Mouse (Mus musculus): ENCODE data around the gene Cyp2b10.
"Not testable (repeated sequence)": the region's sequence is repeated elsewhere in the genome, so short reads cannot be mapped to it uniquely, and the experiment has no call there.

The Cyp2b10 gene

DNA sequence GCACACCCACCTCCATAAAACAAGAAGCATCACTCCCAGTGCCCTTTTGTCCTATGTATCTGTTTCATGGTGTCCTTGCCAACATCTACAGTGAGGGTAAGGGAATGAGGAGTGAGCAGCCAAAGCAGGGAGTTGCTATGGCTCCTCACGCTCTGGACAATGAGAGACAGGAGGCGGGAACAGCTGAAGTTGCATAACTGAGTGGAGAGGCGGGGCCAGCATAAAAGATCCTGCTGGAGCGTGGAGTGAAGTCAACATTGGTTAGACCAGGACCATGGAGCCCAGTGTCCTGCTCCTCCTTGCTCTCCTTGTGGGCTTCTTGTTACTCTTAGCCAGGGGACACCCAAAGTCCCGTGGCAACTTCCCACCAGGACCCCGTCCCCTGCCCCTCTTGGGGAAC lies at the start of gene Cyp2b10:
Cyp2b10 (plus strand) TSS at position 210 of the 400 bp plus-strand sequence.
- DNase-seq (ENCODE audit: low spot score in 2 of 2) = no peak

DNA sequence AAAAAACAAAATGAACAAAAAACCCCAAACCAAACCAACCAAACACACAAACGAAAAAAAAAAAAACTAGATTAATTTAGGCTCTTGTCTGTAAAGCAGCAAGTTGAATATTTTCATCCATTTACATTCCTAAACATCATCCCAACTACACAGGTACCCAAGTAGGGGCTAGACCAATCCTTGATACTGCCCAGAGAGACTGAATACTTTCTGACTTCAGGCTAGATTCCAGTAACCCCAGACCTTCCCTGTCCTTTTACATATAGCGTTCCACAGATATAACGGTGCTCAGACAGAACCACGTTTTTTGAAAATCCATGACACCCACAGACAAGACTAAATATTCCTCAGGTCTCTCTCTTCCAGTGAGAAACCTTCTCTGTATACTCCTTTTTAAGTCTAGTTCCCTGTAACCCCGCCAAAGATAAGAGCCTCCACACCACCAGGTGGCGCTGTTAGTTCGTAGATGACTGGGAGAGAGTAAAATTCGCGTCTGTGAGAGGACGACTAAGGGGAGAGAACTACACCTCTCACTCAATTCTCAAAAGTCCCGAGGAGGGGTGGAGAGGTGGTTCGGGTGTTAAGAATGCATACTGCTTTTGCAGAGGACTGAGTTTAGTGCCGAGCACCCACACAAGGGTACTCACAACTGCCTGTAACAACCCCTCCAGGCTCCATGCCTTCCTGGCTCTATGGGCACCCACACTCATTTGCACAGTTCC lies 49.5 kb upstream of the Cyp2b10 start:
- peak; percentile 78 to 92 for DNase-seq (ENCODE audit: low spot score in 2 of 2)

DNA sequence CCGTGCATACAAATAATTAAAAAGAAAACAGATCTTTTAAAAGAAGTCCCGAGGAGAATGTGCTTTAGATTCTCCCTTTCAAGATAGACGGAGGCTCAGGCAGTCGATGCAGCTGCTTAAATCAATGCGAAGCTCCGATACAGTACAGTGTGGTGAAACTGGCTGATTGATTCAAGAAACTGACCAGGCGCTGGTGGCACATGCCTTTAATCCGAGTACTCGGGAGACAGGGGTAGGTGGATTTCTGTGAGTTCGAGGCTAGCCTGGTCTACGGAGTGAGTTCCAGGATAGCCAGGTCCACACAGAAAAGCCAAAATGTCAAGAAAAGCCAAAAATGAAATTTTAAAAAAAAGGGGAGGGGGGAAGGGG lies 49.0 kb upstream of the Cyp2b10 start:
- no peak for DNase-seq (ENCODE audit: low spot score in 2 of 2)

DNA sequence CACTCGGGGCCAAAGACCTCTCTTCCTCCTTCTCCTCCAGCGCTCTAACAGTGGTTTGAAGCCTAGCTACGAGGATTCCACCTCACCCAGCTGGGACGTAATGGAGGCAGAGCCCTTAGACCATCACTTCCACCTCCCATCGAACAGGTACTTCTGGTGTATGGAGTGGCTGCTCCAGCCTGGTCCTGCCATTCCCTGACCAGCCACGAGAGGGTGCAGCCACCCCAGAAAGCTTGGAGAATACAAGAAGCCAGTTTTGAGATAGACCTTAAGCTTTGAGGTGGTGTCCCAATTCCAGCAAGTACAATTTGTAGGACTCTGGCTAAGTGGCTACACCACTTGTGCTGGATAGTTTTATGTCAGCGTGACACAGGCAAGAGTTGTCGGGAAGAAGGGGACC lies 42.3 kb upstream of the Cyp2b10 start:
- DNase-seq (ENCODE audit: low spot score in 2 of 2) = peak; percentile 25 to 58

DNA sequence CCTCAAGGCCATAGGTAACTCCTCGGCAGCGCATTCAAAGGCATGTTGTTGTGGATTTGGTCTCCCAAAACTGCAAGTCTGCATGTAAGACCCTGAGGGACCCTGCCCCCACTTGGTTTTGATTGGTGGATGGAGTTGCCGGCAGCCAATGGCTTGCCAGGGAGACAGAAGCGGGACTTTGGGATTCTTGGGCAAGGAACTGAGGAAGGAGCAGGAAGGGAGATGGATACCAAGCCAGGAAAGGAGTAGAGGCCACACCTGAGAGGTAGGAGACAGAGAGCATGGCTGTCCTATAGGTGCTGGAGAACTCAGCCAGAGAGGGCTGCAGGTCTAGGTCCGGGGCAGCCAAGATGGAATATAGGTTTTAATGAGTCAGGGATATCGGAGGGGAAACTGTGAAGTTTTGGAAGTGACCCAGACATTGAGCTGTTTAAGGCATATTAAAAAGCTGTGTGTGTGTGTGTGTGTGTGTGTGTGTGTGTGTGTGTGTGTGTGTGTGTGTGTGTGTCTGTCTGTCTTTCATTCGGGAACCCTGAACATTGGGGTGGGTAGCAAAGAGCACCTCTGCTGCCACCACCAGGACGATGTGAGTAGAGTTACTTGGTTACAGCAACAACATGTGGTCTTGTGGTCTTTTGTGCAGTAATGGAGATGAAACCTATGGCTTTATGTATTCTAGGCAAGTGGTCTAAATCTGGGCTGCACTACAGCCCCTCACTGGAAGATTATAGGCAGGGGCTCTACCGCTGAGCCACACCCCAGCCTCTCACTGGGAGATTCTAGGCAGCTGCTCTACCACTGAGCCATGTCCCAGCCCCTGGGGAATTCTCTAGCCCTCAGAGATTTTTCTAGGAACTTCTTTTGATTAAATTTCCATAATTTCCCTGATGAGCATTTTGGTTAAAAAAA lies 37.2 kb upstream of the Cyp2b10 start:
- peak in 1 of 2 experiments; percentile 8 for DNase-seq (ENCODE audit: low spot score in 2 of 2)

DNA sequence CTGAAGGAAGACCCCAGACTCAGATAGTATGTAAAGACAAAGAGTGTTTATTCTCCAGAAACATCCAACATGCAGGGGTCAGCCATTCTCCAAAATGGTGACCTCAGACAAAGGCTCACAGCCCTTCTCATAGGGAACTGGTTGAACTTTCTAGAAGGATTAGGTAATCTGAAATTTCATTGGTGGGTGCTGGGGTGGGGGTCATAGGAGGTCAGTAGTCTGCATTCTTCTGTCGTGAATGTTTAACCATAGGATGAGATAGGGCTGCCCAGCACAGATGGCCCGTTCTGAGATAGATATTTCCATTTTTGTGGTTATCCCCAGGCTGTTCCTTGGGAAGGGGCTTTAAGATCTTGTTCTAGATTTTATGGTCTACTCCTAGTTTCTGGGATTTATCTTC lies 35.1 kb upstream of the Cyp2b10 start:
- DNase-seq (ENCODE audit: low spot score in 2 of 2) = no peak

DNA sequence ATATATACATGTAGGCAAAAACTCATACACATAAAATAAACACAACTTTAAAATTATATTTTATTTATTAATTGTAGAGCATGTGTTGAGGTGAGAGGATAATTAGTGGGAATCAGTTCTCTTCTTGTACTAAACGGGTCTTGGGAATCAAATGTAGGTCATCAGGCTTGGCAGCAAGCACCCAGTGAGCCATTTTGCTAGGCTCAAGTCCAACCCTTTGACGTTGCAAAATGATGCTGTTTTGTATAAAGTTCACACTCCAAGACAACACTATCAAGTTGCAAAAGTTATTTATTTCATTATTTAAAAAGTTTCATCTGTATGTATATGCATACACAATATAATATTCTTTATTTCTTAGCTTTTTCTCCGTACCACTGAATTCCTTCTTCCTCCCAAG lies 33.7 kb upstream of the Cyp2b10 start:
- DNase-seq (ENCODE audit: low spot score in 2 of 2) = no peak

DNA sequence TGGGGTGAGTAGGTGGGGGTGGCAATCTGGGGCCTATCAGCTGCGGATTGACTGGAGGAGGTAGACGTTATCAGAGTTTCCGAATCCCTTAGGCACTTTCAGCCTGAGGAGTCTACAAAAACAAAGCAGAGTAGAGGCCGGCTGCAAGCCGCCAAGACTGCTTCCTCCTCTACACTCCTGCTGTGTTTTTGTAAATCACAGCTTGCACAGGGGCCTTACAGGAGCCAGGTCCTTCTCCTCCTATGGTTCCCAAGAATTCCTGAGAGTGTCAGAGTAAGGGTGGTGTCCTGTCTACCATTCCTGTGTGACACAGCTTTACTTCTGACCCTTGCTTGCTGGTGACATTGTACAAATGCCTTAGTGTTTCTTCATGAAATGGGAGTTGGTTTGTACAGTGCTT lies 32.6 kb upstream of the Cyp2b10 start:
- no peak for DNase-seq (ENCODE audit: low spot score in 2 of 2)

DNA sequence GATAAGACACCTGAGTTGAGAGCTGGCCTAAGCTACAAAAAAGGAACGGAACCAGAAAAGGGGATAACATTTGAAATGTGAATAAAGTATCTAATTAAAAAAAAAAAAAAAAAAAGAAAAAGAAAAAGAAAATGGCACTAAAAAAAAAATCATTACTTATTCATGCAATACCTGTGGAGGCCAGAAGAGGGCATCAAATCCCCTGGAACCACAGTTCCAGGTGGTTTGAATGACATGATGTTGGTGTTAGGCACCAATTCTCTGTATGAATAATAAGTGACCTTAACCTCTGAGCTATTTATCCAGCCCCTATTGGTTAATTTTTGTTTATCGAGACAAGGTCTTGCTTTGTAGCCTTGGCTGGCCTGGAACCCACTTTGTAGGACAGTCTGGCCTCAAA lies 27.6 kb upstream of the Cyp2b10 start:
- no peak for DNase-seq (ENCODE audit: low spot score in 2 of 2)

DNA sequence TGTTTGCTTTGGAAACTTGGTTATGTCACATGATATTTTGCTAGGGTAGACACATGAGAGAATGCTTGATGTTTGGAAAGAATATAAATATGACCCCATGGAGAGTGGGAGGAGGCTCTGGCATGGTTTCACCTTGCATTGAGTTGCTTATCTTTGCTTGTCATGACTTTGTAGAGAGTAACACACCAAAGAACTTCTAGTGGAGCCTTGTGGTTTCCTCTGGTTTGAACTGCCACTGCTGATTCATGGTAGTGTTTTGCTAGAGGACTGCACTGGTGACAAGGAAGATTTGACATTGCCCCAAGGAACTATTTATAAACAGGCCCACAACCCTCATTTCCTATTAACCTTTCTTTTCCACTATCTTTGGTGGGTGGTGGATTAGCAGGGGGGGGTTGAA lies 24.8 kb upstream of the Cyp2b10 start:
- DNase-seq (ENCODE audit: low spot score in 2 of 2) = no peak

DNA sequence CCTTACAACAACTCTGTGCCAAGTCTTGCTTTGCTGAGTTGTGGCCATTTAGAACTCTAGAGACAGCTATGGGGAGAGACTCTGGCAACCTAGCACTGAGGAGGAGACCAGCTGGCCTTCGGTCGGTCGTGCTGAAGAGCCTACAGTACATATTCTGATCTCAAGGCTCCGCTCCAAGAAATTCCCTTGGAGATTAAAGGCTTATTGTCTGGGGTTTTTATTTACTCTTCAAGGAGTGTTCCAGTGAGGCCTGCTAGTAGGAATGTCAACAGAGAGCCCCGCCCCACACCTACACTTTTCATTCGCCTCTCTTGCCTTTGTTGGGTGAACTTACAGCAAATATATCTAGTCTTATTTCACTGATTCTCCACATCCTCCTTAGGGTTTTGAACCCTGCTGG lies 18.7 kb upstream of the Cyp2b10 start:
- no peak for DNase-seq (ENCODE audit: low spot score in 2 of 2)

DNA sequence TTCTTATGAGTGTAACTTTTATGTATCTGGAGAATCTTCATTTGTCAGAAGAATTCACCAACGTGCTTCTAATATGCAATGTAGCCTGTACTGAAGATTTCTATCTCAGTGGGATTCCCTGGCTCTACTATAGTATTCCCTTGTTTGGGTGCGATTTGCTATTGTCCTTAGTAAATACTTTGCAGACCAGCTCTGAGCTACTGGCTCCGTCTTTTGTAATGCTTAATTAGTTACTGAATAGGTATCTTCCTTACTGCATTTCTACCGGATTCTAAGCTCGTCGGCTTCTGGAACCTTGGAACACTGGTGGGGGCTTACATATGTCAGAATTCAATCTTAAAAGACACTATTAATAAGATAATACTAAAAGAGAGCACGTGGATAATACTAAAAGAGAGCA lies 16.7 kb upstream of the Cyp2b10 start:
- not testable (repeated sequence) for DNase-seq (ENCODE audit: low spot score in 2 of 2)

DNA sequence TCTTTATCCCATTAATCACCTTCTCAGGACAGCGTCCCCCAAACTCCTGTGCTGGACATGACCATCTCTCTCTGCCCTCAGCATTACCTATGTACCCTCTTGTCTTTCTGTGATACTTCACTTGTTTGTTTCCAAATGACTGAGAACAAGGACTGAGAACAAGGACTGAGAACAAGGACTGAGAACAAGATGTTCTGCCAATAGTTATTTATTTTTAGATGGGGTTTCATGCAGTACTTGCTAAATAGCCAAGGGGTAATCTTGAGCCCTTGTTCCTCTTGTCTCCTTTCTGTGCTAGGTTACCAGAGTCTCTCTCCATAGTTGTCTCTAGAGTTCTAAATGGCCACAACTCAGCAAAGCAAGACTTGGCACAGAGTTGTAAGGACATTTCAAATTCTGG lies 13.1 kb upstream of the Cyp2b10 start:
- no peak for DNase-seq (ENCODE audit: low spot score in 2 of 2)

DNA sequence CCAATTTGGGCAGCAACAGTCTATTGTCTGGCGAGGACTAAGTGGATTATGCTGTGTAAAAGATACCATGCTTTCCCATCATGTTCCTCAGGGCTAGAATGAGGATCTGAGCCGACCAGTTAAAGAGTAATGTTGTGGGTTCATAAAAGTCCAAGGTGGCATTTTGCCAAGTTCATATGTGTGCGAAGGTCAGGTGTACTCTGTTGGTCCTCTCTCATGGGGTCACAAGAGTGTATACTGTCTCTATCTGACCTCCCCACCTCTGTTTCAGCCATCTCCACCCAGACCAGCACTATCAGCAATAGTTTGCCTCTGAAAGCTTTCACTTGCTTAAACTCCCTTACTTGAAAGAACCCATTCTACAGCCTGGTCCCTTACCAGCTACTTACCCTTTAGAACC lies 9.7 kb upstream of the Cyp2b10 start:
- DNase-seq (ENCODE audit: low spot score in 2 of 2) = no peak

DNA sequence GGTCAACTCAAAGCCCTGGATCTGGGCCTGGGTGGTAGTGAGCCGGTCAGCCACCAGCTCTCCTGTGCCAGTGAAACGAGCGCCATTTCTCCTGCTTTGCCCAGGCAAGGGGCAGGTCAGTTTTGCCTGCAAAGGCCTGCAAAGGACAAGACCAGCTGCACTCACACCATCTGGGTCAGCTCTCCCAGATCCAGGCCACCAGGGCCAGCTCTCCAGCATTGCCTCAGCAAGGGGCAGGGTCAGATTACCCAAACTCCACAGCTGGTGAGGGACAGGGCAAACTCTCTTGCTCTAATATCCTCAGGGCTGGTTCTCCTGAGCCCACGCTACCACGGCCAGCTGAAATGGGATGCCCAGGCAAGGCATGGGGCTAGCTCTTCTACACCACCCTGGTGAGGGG lies 4.3 kb upstream of the Cyp2b10 start:
- no peak for DNase-seq (ENCODE audit: low spot score in 2 of 2)

DNA sequence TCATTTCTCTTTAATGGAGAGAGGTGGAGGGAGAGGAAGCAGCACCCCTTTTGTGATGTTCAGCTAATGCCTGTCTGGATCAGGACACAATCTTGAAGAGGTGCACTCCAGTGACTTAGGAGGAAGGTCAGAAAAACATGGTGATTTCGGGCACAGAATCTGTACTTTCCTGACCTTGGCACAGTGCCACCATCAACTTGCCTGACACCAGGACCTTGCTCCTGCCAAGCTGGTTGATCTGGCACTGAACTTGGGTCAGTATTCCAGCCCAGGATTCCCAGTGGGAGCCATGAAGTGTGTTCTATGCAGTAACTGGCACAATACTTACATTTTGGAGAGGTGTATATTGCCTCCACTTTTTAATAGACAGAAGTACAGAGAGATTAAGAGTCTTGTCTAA lies 2.3 kb upstream of the Cyp2b10 start:
- no peak for DNase-seq (ENCODE audit: low spot score in 2 of 2)

DNA sequence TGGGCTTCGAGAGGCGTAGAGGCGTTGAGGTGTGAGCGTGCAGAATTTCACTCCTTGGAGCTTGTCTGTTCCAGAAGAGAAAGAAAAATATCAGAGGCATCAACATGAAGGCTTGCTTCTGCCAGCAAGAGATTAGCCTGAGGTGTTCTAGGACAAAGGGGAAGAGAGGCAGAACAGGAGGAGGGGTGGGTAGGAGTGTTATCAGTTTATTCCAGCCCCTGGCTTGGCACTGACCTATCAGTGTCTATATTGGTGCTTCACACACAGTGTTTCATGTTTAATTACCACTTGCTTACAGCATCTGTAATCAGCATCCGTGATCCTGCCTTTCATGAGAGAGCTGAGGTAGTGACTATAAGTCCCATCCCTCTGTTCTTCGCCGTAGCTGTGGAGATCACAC lies 644 bp downstream of the Cyp2b10 start:
- DNase-seq (ENCODE audit: low spot score in 2 of 2) = no peak

DNA sequence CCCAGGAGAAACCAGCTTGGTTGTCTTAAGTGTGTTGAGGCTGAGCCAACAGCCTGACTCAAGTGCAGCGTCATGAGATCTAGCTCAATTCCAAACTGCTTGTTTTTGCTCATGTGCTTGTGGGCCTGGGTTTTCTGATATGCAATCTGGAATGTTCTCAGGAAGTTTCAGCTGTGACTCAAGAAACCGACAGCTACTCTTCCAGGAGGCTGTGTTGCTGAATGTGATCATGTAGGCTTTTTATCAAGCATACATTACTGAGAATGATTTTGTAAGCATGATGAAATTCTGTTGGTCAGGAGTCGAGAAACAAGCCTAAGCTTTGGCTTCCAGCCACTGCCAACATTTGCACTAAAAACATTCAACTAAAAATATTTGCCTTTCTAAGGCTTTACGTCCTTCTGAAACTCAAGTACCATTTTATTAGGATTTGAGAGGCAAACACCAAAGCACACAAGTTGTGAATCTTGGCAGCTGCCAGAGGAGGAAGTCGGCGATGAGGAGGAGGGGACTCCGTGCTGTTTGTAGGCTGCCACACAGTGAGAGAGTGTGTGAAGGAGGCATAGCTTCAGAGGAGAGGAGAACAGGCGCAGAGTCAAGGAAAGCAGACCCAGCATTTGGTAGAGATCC lies 4.8 kb downstream of the Cyp2b10 start:
- DNase-seq (ENCODE audit: low spot score in 2 of 2) = no peak

DNA sequence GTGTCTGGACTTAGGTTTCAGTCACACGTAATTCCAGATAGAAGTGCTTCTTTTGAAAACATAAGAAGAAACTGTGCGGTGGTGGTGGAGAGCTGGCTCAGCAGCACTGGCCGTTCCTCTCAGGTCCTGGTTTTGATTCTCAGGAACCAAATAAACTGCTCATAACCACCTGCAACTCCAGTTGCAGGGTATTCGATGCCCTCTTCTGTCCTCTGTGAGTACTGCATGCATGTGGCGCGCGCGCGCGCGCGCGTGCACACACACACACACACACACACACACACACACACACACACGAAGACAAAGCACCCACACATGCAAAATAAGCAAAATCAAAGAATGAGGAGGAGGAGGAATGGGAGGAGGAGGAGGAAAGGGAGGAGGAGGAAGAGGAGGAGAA lies 5.7 kb downstream of the Cyp2b10 start:
- DNase-seq (ENCODE audit: low spot score in 2 of 2) = no peak

DNA sequence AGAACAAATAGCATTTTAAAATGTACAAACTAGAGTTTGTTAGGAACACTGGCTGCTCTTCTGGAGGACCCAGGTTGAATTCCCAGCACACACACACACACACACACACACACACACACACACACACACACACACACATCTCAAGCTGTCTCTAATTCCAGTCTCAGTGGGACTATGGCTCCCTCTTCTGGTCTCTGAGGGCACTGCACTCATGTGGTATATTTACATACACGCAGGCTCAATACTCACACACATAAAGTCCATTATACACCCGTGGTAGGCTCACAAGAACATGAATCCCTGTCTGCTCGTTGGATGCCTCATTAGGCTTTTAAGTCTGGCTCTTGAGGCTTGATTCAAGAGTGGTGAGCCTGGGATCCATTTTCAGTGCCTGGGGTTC lies 6.6 kb downstream of the Cyp2b10 start:
- no peak for DNase-seq (ENCODE audit: low spot score in 2 of 2)

DNA sequence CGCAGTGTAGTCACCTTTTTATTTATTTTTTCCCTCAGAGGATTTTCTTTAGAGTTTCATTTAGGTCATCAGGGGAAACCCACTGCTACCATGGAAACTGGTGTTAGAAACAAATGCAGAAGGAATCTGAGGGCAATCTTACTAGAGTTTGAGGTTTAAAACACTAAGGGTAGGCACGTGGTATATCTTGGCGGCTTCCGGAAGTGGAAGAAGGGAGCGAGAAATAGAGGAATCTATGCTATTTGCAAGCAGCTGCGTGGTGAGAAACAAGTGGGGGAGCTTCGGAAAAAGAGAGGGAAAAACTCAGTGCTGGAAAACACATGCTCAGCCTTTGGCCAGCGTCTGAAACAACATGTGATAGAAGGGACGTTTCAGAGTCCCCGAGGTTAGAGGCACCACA lies 7.1 kb downstream of the Cyp2b10 start:
- no peak for DNase-seq (ENCODE audit: low spot score in 2 of 2)

DNA sequence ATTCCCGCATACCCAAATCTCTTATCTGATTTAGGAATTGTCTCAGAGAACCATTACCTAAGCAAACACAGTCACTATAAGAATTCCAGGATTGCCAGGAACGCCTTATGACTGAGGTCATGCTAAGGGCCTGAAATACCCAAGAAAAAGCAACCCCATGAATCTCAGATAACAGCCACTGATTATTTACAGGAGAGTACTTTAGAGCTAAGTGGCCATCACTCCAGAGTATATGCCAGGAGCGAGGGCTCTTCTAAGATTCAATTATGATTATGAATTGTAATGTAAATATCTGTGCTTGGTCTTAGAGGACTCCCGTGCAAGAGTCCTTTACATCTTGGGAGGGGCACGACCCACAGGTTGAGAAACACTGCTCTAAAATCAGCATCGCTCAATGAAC lies 10.0 kb downstream of the Cyp2b10 start:
- no peak for DNase-seq (ENCODE audit: low spot score in 2 of 2)

DNA sequence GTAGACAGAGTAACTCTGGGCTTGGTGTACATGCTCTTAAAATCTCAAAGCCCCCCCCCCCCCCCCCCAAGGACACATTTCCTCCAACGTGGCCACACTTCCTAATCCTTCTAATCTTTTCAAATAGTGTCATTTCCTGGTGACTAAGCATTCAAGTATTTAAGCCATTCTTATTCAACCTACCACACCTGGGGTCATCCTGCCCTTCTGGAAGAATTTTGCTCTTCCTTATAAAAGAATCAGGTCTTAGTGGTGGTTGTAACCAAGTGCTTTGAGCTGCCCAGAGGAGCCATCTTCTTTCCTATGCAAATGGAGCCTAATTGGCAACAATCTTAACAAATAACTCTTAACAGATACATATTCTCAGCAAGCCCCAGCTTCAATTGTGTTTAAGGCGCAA lies 12.6 kb downstream of the Cyp2b10 start:
- DNase-seq (ENCODE audit: low spot score in 2 of 2) = no peak

All from thymus, postnatal 10 days (tissue).